Mouse (Mus musculus): ENCODE measurements around the gene S100g.

Gene S100g

DNA sequence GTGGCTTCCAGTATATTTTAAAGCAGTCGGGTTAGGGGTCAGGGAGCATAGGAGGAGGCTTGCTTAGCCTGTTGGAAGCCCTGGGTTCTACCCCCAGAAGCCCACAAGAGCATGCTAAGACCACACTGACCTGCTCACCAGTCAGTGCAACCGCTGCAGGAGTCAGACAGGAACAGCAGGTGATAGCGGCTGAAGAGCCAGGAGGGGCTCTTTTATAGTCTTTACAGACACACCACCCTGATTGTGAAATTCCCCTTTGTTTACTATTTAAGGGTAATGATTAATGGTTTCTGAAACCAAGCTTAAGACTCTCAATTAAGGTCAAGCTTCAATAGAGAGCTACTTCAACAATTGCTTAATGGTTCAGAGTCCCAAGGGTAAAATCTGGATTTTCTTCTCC lies at the start of gene S100g:
Gene S100g (minus strand): TSS at position 217 of the 400 bp plus-strand sequence.
- DNase-seq (ENCODE audit: low read depth, low spot score): no peak

DNA sequence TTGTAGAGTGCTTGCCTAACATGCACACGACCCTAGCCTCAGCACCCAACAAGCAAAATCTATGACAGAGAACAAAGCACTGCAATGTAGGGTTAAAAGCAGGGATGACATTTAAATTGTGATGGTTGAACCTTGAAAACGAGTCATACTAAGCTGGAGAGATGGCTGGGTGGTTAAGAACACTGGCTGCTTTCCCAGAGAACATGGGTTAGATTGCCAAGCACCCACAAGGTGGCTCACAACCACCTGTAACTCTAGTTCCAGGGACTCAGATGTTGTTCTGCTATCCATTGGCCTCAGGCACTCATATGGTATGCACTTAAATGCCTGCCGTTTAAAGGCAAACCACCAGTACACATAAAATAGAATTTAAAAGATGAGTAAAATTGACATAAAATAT lies 27.7 kb upstream of the S100g start:
- no peak for DNase-seq (ENCODE audit: low read depth, low spot score)

DNA sequence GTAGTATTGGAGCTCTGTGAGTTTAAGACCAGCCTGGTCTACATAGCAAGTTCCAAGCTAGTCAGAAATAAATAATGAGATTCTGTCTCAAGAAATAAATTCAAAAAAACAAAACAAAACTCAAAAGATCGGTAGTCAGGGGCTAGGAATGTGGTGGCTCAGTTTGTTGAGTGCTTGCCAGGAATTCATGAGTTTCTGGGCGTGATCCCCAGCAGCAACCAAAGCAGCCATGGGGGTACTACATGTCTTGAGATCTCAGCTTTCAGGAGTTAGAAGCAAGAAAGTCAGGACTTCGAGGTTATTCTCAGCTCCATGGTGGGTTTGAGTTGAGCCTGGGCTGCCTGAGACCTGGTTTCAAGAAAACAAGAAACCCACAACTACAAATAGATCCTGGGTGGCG lies 27.0 kb upstream of the S100g start:
- DNase-seq (ENCODE audit: low read depth, low spot score): no peak

DNA sequence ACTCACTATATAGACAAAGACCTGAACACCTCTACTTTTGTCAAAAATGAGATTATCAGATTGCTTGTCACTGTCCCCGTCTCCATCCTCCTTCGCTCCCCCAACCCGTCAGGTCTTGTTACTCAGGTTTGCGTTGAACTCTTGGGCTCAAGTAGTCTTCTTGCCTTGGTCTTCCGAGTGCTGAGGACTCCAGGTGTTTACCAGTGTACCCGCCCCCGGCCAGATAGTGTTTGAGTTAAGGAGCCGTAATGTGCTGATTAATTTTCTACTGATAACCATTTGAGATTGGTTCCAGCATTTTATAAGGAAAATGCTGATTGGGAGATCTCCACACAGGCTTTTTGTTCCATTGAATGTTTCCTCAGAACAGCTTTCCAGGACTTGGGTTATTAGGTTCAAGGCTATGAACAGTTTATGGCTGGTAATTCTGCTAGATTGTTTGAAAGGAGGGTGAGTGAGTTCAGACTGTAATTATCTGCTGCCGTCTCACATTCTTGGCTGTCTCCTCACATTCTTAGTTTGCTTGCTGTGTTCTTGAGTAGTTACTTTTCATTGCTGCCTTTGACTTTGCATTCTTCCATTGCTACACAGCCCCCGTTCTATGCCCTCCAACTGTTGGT lies 22.6 kb upstream of the S100g start:
- no peak for DNase-seq (ENCODE audit: low read depth, low spot score)

DNA sequence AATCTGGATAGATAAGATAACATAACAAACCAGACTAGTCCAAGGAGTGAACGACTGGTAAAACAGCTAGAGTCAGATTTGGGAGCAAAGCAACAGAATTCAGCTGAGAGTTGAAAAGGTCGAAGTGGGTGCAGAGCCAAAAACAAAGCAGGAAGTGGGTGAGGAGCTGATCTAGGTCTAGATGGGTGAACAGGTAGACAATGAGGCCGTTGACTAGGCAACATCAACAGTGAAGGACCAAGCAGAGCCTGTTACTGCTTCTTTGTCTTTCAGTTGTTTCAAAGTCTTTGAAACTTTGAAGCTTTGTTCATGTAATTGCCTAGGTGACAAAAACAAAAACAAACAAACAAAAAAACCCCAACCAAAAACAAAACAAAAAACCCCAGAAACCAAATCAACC lies 11.8 kb upstream of the S100g start:
- no peak for DNase-seq (ENCODE audit: low read depth, low spot score)

DNA sequence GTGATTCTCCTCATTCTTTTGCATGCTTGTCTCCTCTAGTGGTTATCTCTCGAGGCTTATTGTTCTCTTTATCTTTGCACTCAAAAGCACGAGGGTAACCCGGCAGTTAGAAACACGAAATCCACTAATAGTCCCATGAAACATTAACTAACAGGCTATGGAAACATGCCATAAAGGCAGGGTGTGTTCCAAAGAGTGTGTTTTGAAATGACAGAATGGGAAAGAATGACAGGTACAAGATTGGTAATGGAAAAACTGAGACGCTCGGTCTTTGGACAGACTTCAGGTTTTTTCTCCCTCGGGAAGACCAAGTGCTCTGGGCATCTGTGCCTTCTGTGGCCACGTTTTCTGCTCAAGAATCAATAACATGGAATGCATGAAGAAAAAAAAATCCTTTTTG lies 3.1 kb upstream of the S100g start:
- DNase-seq (ENCODE audit: low read depth, low spot score): no peak

GRCm38 (mm10) chrX:162963840-162964239 lies 559 bp downstream of the S100g start:
- no peak for DNase-seq (ENCODE audit: low read depth, low spot score)

DNA sequence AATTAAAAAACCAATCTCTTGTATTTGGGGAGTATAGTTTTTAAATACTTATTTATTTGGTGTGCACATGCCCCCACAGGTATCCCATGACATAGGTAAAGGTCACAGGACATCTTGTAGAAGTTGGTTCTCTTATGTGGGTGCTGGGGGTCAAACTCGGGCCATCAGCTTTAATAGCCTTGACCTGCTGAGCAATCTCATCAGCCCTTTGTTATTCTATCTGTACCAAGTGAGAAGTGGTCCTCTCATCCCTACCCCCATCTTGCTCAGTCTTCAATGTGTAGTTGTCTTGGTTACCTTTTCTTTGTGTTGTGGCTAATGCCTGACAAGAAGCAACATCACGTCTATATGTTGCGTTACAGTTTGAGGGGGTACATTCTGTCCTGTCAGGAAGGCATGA lies 6.5 kb downstream of the S100g start:
- no peak for DNase-seq (ENCODE audit: low read depth, low spot score)

DNA sequence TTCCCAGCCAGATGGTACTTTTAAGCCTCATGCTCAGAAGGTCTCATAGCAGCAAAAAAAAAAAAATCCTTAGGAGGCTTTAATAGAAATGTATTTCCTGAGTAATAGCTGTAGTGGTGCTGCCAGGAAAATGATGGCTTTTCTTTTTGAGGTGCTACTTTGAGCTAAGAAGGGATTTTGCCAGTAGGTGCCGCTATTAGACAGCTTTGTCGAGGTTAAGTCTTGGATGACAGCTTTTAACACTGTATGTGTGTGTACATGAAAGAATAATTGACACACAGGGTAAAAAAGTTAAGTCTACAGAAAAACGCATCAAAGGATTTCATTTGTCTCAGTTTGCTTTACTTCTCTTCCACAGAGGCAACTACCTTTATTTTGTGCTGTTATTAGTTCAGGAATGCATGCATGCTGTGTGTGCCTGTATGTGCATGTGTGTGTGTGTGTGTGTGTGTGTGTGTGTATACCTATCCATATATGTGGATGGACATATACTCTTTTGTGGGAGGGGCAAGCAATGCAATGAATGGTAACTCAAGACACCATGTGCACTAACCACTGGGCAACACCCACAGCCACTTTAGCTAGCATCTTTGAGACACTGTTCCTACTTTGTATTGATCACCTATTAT lies 14.5 kb downstream of the S100g start:
- no peak for DNase-seq (ENCODE audit: low read depth, low spot score)

- no peak for DNase-seq (ENCODE audit: low read depth, low spot score)
These were observed 22.4 kb downstream of the S100g start for GRCm38 (mm10) chrX:162942027-162942426.

GRCm38 (mm10) chrX:162931467-162931866 lies 32.9 kb downstream of the S100g start:
- DNase-seq (ENCODE audit: low read depth, low spot score): no peak

DNA sequence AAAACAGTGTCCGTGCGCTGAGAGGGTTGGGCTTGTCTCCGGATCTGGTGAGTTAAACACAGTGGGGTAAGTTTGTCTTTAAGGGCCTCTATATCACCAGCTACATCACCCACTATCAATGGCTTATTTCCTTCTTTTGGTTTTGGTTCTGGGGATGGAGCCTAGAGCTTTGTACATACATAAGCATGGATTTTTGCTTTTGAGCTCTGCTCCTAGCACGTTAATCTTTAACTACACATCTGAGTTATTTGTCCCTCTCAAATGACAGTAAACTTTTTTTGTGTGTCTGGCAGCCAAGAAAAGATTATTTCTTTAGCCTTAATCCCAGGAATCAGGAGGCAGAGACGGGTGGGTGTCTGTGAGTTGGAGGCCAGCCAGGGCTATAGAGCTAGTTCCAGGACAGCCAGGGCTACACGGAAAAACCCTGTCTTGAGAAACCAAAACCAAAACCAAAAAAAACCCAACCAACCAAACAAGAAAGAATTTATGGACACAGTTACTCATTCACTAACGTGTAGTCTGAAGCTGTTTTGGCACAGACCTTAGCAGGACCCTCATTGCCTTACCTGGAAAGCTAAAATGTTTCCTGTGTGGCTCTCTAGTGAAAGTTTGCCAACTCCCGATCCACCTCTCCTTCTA lies 42.8 kb downstream of the S100g start:
- no peak for DNase-seq (ENCODE audit: low read depth, low spot score)

- no peak for DNase-seq (ENCODE audit: low read depth, low spot score)
These were observed 48.7 kb downstream of the S100g start for GRCm38 (mm10) chrX:162915697-162916096.

DNA sequence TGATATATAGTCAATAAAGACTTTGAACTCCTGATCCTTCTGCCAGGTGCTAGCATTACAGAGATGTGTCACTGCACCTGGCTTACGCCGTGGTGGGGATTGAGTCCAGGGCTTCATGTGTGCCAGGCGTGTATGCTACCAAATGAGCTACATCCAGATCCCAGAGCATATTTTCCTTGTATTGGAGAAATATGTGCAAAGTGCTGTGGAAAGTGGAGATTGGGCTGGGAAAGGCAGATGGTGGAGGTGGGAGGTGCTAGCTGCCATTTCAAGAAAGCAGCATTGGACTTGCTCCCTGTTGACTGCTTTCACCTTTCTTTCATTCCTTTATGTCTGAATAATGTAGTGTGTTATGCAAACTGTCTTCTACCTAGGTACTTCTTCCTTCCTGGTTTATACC lies 50.7 kb downstream of the S100g start:
- DNase-seq (ENCODE audit: low read depth, low spot score): no peak

All from c-Kit-negative CD71-positive TER-119-positive erythroid progenitor cells, embryonic 14.5 days (primary cell).